Mouse (Mus musculus) midbrain, embryonic 10.5 days (tissue): Measurements from ENCODE around the gene Uqcrh. TPM values are rescaled to one million over a fixed set of nuclear protein-coding genes. Genes with fewer than 3 reads are reported as not detected.

Experiments
- DNase-seq: peaks from one replicate; pipeline ENCODE4 v3.0.0-alpha.2; 2017; ENCODE audit warnings: low spot score
- H3K27ac ChIP-seq: fragments of 300-500 bp; sonication (generic); replicated peaks from 2 replicates; pipeline ENCODE4 v1.5.1; 2016; ENCODE audit warnings: mild to moderate bottlenecking
- H3K27me3 ChIP-seq: fragments of 300-500 bp; sonication (generic); 2 replicates; pipeline ENCODE4 v1.6.1; 2016; ENCODE audit warnings: low read depth, mild to moderate bottlenecking; ENCODE audit not compliant: poor library complexity, severe bottlenecking
- H3K36me3 ChIP-seq: fragments of 300-500 bp; sonication (generic); 2 replicates; pipeline ENCODE4 v1.6.1; 2016; ENCODE audit warnings: mild to moderate bottlenecking, moderate library complexity
- H3K4me1 ChIP-seq: fragments of 300-500 bp; sonication (generic); 2 replicates; pipeline ENCODE4 v1.6.1; 2016
- H3K4me3 ChIP-seq: fragments of 300-500 bp; sonication (generic); 2 replicates; pipeline ENCODE4 v1.5.1; 2016; ENCODE audit warnings: mild to moderate bottlenecking, moderate library complexity
- H3K9me3 ChIP-seq: fragments of 300-500 bp; sonication (generic); replicated peaks from 2 replicates; pipeline ENCODE4 v1.6.1; 2016; ENCODE audit warnings: mild to moderate bottlenecking
- WGBS: fragments of 180-500 bp; shearing (Covaris S2); methylation state at CpG from one replicate; pipeline ENCODE4 v1.1.7; 2016; 5-methylcytosine and 5-hydroxymethylcytosine counted together
- polyA plus RNA-seq: library from polyadenylated mRNA; unstranded; fragments of >200 nt; fragmentation: Nextera tagmentation; extraction: Ambion mirVana; gene quantifications from 2 replicates; pipeline ENCODE4 v1.2.1, GENCODE M21; 2016

Uqcrh gene
- 444 and 449 TPM in 2 replicates for polyA plus RNA-seq

DNA sequence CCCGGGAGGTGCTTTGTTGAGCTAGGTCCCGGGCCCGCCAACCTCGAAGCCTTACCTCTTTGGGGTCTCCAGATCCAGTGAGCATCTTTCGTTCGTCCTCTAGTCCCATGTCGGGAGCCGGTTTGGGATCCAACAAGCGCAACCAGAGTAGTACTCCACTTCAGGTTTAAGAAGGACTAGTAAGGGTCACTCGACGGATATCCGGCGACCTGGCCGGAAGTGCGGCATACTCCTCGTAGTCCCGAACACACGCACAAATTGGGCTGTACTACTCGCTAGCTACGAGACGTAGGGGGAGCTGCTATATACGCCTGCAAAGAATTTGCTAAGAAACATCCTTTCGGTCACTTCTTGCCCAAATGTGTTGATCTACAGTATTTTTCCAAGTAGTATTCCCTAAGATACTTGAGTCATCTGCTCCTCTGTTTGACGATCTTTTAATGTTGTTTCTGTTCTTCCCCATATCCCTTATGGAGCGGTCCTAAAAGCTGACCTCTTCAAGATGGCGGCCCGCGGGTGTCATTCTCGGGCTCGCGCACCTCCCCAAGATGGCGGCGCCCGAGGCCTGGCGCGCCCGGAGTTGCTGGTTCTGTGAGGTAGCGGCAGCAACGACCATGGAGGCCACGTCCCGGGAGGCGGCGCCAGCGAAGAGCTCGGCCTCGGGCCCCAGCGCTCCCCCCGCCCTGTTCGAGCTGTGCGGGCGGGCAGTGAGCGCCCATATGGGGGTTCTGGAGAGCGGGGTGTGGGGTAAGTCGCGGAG is at the start of gene Uqcrh, which contains the start of gene Lrrc41:
TSS of gene Uqcrh (minus strand) at position 211 of the 760 bp plus-strand sequence.
TSS of gene Lrrc41 (plus strand) at position 409 of the 760 bp plus-strand sequence.
- peak within 1 kb of the TSS; percentile 99 for H3K4me3 ChIP-seq
- WGBS, result under 1% methylated on average over 55 of the region's 55 CpGs
- peak; percentile 95 for DNase-seq
- no peaks in the 10 kb centered on the region for H3K27me3 ChIP-seq
- H3K27ac ChIP-seq, result peak within 1 kb of the TSS; percentile 99
- peaks cover 23% of the 10 kb centered on the region for H3K36me3 ChIP-seq
- no peaks in the 10 kb centered on the region for H3K9me3 ChIP-seq
- H3K4me1 ChIP-seq, result peaks cover 37% of the 10 kb centered on the region

DNA sequence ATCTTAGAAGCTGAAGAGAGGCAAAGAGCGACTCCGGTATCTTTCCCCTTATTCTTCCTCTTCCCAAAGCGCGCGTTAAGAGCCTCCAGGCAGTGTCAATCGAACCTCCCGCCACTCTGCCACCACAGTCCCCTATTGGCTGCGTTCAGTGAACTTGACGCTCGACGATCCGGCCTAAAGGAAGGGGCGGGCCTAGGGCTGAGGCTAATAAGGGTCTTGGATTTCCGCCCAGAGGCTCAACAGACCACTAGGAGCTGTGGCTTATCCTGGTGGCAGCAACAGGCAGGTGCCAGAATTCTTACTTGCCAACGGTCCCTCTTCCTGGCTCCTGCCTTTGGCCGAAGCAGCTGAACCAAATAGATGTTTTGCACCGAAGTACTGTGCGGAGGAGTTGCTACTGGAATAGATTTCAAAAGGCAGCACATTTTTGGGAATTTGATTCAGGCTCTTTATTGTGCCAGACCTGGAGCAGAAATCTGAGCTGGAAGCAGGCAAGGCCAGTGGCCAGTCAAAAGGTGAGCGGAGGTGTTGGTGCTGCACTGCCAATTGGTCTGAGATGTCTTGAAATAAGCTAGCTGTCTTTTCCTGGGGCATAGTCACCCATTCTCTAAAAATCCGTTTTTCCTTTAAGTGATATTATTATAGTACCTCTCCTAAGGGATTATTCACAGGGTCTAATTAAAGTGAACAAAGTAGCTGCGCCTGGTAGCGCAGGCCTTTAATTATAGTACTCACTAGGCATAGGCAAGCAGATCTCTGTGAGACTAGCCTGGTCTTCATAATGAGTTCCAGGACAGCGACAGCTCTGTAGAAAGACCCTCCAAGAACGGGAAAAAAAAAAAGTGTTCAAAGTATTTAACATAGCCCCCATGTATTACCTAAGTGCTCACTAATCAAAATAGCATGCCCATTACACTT is 49.0 kb upstream of the Uqcrh start, which contains the start of the genes Rad54l and Pomgnt1:
TSS of gene Rad54l (minus strand) at position 89 of the 918 bp plus-strand sequence.
TSS of gene Pomgnt1 (plus strand) at position 239 of the 918 bp plus-strand sequence.
- 7% methylated on average over 24 of the region's 24 CpGs for WGBS
- H3K27ac ChIP-seq, result peak within 1 kb of the TSS; percentile 84
- H3K36me3 ChIP-seq, result peaks cover 25% of the 10 kb centered on the region
- H3K9me3 ChIP-seq, result no peaks in the 10 kb centered on the region
- DNase-seq, result peak; percentile 94
- peaks cover 27% of the 10 kb centered on the region for H3K4me1 ChIP-seq
- H3K27me3 ChIP-seq, result no peaks in the 10 kb centered on the region
- H3K4me3 ChIP-seq, result peak within 1 kb of the TSS; percentile 83

GRCm38 (mm10) chr4:116122762-116123161 is 47.9 kb upstream of the Uqcrh start:
- no peaks in the 10 kb centered on the region for H3K27me3 ChIP-seq
- H3K36me3 ChIP-seq, result peaks cover 34% of the 10 kb centered on the region
- peak overlapping the region; percentile 83 for H3K4me3 ChIP-seq
- H3K4me1 ChIP-seq, result peaks cover 27% of the 10 kb centered on the region
- no peak for DNase-seq
- no peaks in the 10 kb centered on the region for H3K9me3 ChIP-seq
- WGBS, result 7% methylated on average over 1 of the region's 1 CpGs
- H3K27ac ChIP-seq, result peak overlapping the region; percentile 84

DNA sequence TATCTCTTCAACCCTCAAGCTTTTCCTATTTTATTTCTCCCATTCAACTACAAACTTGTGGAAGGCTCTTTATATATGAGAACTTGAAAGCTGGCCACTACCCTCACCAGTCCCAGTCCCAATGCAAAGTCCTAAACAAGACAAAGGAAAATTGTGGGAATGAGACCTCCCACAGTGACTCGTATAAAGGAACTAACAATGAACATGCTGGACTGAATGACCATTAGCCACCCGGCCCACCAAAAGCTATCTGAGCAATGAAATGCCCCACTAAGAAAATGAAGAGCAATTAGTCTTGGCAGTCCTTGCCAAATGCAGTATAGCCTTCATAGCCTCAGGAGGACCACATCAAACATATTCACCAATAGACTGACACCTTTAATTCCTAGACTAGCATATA is 36.6 kb upstream of the Uqcrh start:
- H3K9me3 ChIP-seq, result no peaks in the 10 kb centered on the region
- peaks cover 94% of the 10 kb centered on the region for H3K36me3 ChIP-seq
- H3K4me3 ChIP-seq, result no peak overlapping the region
- H3K27me3 ChIP-seq, result no peaks in the 10 kb centered on the region
- DNase-seq, result no peak
- no peak overlapping the region for H3K27ac ChIP-seq
- H3K4me1 ChIP-seq, result no peaks in the 10 kb centered on the region
- 93% methylated on average over 2 of the region's 2 CpGs for WGBS

DNA sequence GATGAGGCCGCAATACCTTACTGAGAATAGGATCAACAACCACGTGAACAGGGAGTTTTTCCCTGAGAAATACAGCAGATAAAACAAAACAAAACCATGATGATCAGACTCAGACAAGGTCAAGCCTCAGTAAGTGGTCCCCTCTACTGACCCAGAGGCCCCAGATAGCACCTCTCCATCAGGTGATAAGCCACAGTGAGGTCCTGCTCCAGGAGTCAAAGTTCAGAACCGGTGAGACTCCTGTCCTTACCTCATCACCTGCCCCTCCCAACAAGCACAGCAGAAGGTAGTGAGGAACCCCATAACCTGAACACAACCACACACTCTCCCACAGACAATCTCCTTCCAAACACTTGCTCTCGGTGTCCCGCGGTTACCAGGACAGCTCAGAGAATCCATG is 35.8 kb upstream of the Uqcrh start:
- DNase-seq, result no peak
- WGBS, result 94% methylated on average over 6 of the region's 6 CpGs

DNA sequence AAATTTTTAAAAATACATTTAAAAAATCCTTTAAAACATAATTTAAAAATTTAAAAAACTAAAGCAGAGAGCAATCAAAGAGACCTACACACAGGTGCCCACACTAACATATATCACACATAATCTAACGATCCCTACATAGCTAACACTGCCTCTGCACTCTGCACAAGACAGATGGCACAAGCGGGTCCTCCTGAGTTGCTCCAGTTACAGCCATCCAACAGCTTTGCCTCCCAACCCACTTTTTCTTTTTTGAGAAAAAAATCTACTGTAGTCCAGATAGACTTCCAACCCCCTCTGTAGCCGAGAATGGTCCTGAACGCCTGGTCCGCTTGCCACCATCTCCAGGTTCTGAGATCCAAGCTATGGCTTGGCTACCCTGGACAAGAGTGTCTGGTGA is 30.4 kb upstream of the Uqcrh start:
- H3K4me1 ChIP-seq, result no peaks in the 10 kb centered on the region
- peaks cover 96% of the 10 kb centered on the region for H3K36me3 ChIP-seq
- H3K4me3 ChIP-seq, result no peak overlapping the region
- no peaks in the 10 kb centered on the region for H3K9me3 ChIP-seq
- H3K27me3 ChIP-seq, result no peaks in the 10 kb centered on the region
- no peak overlapping the region for H3K27ac ChIP-seq
- no peak for DNase-seq
- WGBS, result 95% methylated on average over 5 of the region's 5 CpGs

More for the DNA sequence above, 35.8 kb upstream of the Uqcrh start:
- Histone ChIP-seq H3K36me3 (peaks cover 93% of the 10 kb centered on the region), H3K27me3 (no peaks in the 10 kb centered on the region), H3K4me3 (no peak overlapping the region), H3K27ac (no peak overlapping the region), H3K9me3 (no peaks in the 10 kb centered on the region), H3K4me1 (no peaks in the 10 kb centered on the region)

GRCm38 (mm10) chr4:116100959-116101358 is 26.1 kb upstream of the Uqcrh start:
- H3K36me3 ChIP-seq, result peaks cover 100% of the 10 kb centered on the region
- H3K9me3 ChIP-seq, result no peaks in the 10 kb centered on the region
- H3K4me3 ChIP-seq, result no peak overlapping the region
- WGBS, result 92% methylated on average over 7 of the region's 7 CpGs
- no peaks in the 10 kb centered on the region for H3K27me3 ChIP-seq
- no peak for DNase-seq
- no peak overlapping the region for H3K27ac ChIP-seq
- H3K4me1 ChIP-seq, result no peaks in the 10 kb centered on the region

DNA sequence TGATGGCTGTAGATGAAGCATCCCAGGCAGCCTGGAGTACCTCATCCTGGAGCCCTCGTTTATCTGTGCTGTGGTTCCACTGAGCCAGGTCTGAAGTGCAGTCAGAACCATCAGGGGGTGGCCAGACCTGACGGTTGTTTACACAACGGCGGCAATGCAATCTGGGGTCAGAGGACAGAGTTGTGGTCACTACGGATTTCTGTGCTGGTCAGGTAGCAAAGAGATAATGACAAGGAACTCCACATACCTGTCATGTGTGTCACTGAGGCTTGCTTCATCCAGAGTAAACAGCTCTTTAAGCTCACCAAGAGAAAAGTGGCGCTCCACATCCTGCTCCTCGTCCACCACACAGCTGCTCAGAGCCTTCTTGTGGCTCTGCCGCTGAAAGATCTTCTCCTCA is 22.3 kb upstream of the Uqcrh start:
- H3K27me3 ChIP-seq, result no peaks in the 10 kb centered on the region
- H3K4me3 ChIP-seq, result no peak overlapping the region
- peaks cover 100% of the 10 kb centered on the region for H3K36me3 ChIP-seq
- H3K9me3 ChIP-seq, result no peaks in the 10 kb centered on the region
- H3K27ac ChIP-seq, result no peak overlapping the region
- 91% methylated on average over 8 of the region's 8 CpGs for WGBS
- no peak for DNase-seq
- H3K4me1 ChIP-seq, result no peaks in the 10 kb centered on the region

- no peaks in the 10 kb centered on the region for H3K9me3 ChIP-seq
- peaks cover 100% of the 10 kb centered on the region for H3K36me3 ChIP-seq
- DNase-seq, result no peak
- WGBS, result 90% methylated on average over 10 of the region's 10 CpGs
- H3K4me1 ChIP-seq, result no peaks in the 10 kb centered on the region
- no peak overlapping the region for H3K27ac ChIP-seq
- H3K27me3 ChIP-seq, result no peaks in the 10 kb centered on the region
- H3K4me3 ChIP-seq, result no peak overlapping the region
These were observed 21.4 kb upstream of the Uqcrh start for GRCm38 (mm10) chr4:116096291-116096690.

- H3K36me3 ChIP-seq, result peaks cover 98% of the 10 kb centered on the region
- no peak overlapping the region for H3K4me3 ChIP-seq
- WGBS, result 88% methylated on average over 23 of the region's 23 CpGs
- no peak overlapping the region for H3K27ac ChIP-seq
- DNase-seq, result no peak
- no peaks in the 10 kb centered on the region for H3K4me1 ChIP-seq
- no peaks in the 10 kb centered on the region for H3K9me3 ChIP-seq
- no peaks in the 10 kb centered on the region for H3K27me3 ChIP-seq
These were observed 13.8 kb upstream of the Uqcrh start for GRCm38 (mm10) chr4:116088510-116089249.

DNA sequence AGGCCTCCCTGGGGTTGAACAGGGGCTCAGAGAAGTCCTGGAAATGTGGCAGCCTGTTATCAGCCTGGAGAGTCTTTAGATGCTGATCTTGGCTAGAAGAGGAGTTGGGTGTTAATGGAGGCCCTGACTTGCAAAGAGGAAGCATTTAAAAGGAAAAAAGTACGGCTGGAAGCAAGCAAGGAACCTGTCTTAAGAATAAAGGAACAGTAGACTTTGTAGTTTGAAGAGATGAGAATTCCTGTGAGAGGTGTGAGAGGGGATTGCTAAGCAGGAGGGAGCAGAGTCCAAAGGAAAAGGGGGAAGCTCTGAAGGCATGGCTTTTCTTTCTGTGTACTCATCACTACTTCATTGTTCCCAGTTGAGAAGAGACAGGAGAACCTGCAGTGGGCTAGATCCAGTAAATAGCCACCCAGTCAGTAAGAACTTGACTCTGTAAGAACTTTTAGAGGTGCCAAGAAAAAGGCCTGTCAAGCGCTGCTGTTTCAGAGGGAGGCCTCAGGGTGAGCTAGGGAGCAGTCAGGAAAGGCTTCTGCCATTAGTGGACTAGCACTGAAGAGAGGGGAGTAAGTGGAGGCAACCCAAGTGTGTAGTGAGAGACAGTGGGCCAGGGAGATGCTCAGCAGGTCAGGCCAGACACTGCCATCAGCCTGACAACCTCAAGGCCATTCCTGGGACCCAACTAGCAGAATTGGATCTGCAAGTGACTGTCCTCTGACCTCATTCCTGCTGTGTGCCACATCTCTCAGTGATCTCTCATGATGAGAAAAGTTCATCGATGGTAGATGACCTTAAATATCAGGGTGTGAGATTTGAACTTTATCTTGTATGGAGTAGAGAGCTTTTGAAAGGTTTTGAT is 2.6 kb upstream of the Uqcrh start:
- Histone ChIP-seq H3K36me3 (peaks cover 35% of the 10 kb centered on the region), H3K27ac (peak overlapping the region; percentile 99), H3K9me3 (no peaks in the 10 kb centered on the region), H3K4me1 (peaks cover 37% of the 10 kb centered on the region), H3K4me3 (peak overlapping the region; percentile 99), H3K27me3 (no peaks in the 10 kb centered on the region)
- no peak for DNase-seq
- 58% methylated on average over 3 of the region's 3 CpGs for WGBS
